Mouse (Mus musculus): Measurements from ENCODE around the gene Speer3.
"Not testable (repeated sequence)": the region's sequence is repeated elsewhere in the genome, so short reads cannot be mapped to it uniquely, and the experiment has no call there.

Speer3 gene

DNA sequence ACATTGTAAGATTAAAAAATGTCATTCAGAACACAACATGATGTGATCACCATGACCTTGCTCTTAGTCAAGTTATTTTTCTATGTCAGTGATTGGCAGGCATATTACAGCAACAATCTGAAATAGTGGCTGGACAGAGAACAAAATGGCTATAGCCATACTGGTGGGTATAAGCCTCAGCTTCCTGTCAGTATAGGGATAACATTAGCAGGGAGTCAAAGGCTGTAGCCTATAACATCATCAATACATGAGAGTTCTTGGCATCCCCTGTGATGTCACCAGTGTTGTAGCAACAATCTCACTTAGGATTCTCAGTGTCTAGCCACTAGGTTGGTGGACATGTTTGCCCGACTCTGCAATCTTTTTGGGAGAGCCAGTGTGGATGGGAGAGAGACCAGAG is at the start of gene Speer3:
Gene Speer3, plus strand, starts transcription at position 301 of the 400 bp plus-strand sequence.
- no peak for DNase-seq

- not testable (repeated sequence) for DNase-seq
Measured at GRCm38 (mm10) chr5:13810496-13810895, 19.1 kb downstream of the Speer3 start.

- DNase-seq = no peak
Measured at GRCm38 (mm10) chr5:13825108-13825507, 33.7 kb downstream of the Speer3 start.

GRCm38 (mm10) chr5:13826708-13827107 is 35.3 kb downstream of the Speer3 start:
- no peak for DNase-seq

DNA sequence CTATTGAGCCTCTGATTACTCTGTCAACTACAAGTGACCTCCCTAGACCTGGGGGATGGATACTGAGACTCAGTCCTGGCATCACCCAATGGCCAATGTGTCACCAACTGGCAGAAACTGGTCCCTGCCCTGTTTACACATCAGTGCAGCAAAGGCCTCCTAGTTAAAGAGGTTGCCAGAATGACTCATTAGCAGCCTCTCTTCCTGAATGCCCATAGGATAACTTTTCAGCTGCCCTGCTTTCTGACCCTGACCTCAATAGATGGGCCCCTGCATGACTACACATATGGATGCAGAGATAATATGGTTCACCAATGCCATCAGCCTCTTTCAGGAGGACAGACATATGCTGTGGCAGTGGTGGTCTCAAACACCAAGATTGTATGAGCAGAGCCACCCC is 52.9 kb downstream of the Speer3 start:
- no peak for DNase-seq
